Mouse (Mus musculus): ENCODE measurements around the gene Timm22. TPM values are rescaled to one million over a fixed set of nuclear protein-coding genes. Genes with fewer than 3 reads are reported as not detected.

The Timm22 gene
- polyA plus RNA-seq, 1 experiment from 2014 or later: 113 TPM

Other genes with a start within 250 kb of the Timm22 start
- gene Vps53, start 227.3 kb upstream of the Timm22 start, polyA plus RNA-seq (2014; fragmentation: Nextera tagmentation; extraction: Ambion mirVana): 49.8 and 51.8 TPM in 2 replicates
- 31.9 and 33.2 TPM in 2 replicates for gene Fam57a, start 227.3 kb upstream of the Timm22 start, polyA plus RNA-seq (2014; fragmentation: Nextera tagmentation; extraction: Ambion mirVana)
- gene Dbil5, start 189.3 kb upstream of the Timm22 start, polyA plus RNA-seq (2014; fragmentation: Nextera tagmentation; extraction: Ambion mirVana): 0.66 TPM in 1 of 2 replicates, not detected in the other
- gene Gemin4, start 189.3 kb upstream of the Timm22 start, polyA plus RNA-seq (2014; fragmentation: Nextera tagmentation; extraction: Ambion mirVana): 31.4 and 36.8 TPM in 2 replicates
- gene Mrm3, start 163.2 kb upstream of the Timm22 start, polyA plus RNA-seq (2014; fragmentation: Nextera tagmentation; extraction: Ambion mirVana): 21.9 and 22.4 TPM in 2 replicates
- 132 and 140 TPM in 2 replicates for gene Glod4, start 163.2 kb upstream of the Timm22 start, polyA plus RNA-seq (2014; fragmentation: Nextera tagmentation; extraction: Ambion mirVana)
- gene Nxn, start 7.8 kb upstream of the Timm22 start, polyA plus RNA-seq (2014; fragmentation: Nextera tagmentation; extraction: Ambion mirVana): 40.0 and 45.2 TPM in 2 replicates
- 35.8 and 41.7 TPM in 2 replicates for gene Abr, start 215.4 kb downstream of the Timm22 start, polyA plus RNA-seq (2014; fragmentation: Nextera tagmentation; extraction: Ambion mirVana)

Data from hindbrain, embryonic 11.5 days (tissue).